Mouse (Mus musculus) T-helper 17 cell (primary cell): ENCODE measurements around the gene Treml1.
"Not testable (repeated sequence)": the region's sequence is repeated elsewhere in the genome, so short reads cannot be mapped to it uniquely, and the experiment has no call there.

Experiments
- in situ Hi-C, 2 experiments: fragments of 300-600 bp; cut with MboI, MseI; formaldehyde crosslinking; loops; 1 replicate in 1 of 2; 2 replicates in 1 of 2; pipeline ENCODE4 v1.15.1; 2025; ENCODE audit warnings: high pct_unique_total_duplicates in 2 of 2

Treml1 gene

DNA sequence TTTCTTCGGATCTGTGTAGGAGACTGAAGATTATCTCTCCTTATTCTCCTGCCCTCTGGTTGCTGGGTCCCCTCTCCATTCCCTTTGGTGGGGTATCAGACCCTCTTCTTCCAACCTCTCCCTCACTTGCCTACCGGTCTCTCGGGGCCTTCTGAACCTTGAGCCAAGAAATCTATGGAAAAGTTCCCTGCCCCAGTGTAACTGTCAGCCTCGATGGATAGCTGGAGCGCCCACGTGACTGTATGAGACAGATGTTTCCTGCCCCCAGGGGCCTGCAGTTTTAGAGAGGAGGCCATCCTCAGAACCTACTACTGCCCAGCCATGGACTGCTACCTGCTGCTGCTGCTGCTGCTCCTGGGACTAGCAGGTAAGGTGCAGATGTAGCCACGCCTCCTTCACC is at the start of gene Treml1:
Gene Treml1 (plus strand): TSS at position 301 of the 400 bp plus-strand sequence.
- in situ Hi-C loops, result loop anchor here (10.0 to 25.0 kb wide), 3 partner anchors 225 to 1528 kb away; no protein-coding TSS in a partner anchor

DNA sequence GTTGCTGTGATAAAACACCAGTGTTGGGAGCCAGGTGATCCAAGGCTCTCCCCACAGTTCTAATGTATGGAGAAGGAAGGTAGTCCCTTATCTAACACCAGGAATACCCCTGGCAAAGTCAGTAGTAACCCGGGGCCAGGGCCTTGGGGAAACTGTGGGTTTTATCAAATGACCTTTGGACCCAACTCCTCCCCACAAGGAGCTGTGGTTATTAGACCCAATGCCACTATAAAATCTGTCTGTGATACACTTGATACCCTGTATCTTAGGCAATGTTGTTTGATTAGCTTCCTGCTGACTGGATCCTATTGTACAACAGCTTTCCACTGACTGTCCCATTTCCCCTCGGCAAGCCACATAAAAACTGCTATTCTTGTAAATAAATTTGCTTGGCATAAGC is 47.6 kb upstream of the Treml1 start:
- in situ Hi-C loops, result no loop called here

DNA sequence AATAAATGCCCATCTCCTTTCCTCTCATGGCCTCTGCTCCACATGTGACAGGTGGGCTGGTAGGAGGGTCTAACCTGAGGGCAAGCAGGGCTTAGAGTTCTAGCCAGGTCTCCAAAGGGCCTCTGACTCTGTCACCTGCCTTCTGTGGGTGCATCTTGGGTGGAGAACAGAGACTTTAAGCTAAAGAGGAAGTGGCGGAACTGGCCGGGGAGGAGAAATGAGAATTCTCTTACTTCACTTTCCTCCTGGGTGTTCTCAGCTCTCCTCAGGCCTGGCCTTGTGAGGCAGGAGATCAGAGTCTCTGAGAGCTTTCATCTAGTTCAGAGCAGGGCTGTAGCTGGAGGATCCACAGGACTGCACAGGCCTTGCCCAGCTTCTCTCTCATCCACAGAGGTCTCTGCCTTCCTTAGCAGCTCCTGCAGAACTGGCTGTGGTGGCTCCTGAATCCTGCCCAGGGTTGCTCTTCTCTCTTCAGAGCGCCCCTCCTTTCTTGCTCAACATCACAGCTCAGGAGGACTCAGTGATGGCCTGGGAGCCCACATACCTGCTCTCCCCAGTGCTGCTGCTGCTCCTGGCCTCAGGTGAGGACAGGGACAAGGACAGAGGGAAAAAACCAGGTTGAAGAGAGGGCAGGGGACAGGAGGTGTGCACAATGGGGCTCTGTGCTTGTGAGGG is 43.7 kb upstream of the Treml1 start, which contains the start of gene B430306N03Rik:
Gene B430306N03Rik (plus strand): TSS at position 237 of the 675 bp plus-strand sequence.
- in situ Hi-C loops, result not testable (repeated sequence)

DNA sequence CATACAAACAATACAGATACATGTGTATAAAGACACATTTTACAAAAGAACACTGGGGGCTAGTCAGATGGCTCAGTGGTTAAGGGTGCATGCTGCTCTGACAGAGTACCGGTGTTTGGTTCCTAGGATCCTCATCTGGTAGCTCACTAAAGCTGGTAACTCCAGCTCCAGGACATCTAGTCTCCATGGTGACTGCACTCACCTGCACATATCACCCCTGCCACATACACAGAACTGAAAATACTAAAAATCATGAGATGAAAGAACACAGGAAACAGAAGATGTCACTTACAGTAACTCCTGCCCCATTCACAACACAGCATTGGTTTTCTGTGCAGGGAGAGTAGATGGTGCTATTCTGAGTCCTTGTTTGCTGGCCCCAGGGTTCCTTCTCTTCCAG is 41.0 kb upstream of the Treml1 start:
- in situ Hi-C loops, result no loop called here

DNA sequence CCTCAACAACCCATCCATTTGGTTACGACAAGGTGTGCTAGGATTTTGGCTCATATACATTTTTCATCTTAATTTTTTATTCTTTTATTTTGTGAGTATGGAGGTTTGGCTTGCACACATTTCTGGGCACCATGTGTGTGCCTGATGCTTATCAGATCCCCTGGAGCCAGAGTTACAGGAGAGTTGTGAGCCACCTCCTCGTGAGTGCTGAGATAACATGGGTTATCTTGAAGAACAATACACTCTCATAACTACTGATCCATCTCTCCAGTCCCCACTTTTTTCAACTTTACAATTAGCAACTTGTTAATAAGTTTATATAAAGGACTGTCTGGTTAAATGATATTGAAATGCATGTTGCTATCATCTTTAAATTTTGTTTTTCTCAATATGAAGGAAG is 38.4 kb upstream of the Treml1 start:
- in situ Hi-C loops, result no loop called here

DNA sequence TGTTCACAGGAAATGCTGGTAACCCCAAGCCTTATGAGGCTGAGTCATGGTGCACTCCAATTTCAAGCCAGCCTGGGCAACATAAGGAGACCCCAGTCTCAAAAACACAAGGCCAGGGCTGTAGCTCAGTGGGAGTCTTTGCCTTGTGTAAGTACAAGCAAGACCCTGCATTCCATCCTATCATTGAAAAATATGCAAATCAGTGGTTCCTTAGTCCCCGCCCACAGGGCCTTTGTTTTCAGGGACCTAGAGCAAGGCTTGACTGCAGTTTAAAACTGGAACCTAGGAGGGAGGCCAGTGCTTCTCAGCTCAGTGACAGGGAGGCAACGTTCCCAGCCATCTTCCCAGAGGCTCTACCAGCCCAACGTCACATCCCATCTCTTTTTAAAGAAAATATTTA is 36.5 kb upstream of the Treml1 start:
- in situ Hi-C loops, result no loop called here

DNA sequence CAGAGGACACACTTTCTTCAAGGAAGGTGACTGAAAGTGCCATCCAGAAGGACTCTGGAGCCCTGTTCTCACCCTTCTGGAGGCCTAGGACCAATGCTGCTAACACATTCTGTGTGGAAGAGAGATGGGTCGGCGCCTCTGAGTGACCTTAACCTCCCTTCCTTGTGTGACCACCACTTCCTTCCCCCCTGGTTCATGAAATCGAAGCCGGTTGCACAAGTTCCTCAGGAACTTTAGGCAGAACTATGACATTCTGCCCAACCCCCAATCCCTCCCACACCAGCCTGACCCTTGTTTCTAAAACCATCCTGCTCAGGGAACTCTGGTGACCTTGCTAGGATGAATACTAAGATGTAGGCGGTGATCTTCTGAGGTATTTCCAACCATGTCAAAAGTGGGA is 35.5 kb upstream of the Treml1 start:
- in situ Hi-C loops, result no loop called here

DNA sequence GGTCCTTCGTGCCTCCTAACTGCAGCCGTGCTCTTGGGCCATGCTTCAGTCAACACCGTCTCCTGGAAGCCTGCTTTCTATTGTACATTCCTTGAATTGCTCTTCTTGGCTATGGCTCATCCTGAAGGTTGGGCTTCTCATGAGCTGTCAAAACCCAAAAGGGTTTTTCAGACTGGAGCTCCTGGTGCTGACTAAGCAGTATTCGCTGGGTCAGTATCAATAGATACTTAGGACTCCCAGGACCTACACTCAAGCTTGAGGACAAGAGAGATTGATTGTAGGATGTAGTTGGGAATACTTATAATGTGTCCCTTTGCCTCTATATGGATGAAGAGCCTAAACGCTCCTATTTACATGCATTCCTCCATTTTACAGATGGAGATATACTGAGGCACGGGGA is 34.6 kb upstream of the Treml1 start:
- in situ Hi-C loops, result no loop called here

DNA sequence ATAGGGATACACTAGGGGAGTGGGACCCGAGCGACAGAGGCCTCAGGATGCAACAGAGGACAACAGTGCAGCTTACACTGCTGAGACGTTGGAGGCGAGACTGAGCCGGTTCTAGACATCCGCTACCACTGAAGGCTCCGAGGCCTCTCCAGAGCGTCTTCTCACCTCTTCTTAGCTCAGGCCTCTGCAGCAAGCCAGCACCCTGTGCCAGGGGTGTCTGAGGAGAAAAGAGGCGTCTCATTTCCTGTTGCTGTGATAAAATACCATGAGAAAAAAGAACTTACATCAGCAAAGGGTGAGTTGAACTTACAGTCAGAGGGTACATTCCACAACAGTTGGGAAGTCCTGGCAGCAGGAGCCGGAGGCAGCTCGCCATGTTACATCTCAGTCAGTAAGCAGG is 34.1 kb upstream of the Treml1 start:
- in situ Hi-C loops, result no loop called here

DNA sequence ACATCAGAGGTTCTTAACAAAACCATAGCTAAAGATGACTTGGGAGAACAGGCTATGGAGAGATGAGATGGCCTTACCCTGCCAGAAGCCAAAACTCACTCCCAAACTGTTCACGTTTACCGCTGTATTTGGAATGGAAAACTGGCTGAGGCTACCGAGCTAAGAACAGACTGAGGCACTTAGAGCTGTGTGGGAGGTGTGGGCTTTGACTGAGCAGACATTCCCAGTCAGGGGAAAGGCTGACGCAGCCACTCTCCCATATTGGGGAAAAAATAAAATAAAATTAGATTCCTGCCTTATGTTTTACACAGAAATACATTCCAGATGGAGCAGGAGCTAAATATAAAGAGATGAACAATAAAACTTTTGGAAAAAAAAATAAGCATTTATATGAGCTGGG is 33.1 kb upstream of the Treml1 start:
- in situ Hi-C loops, result no loop called here

DNA sequence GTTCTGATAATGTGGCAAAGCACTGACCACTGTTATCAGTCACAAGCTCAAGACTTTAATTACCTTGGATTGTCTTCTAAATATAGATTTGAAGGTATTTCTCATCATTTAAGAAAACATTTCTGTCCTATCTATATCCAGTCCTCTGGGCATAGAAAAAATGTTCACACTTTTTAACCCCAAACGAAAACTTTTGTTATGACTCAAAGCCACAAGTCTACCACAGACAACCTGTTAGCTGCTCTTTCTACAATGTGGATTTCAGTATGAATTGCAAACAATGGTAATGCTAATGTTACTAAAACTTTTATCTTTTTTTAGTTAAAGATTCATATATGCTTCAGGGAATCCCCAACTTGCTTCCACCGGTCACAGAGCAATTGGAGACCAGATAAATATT is 27.2 kb upstream of the Treml1 start:
- in situ Hi-C loops, result no loop called here

DNA sequence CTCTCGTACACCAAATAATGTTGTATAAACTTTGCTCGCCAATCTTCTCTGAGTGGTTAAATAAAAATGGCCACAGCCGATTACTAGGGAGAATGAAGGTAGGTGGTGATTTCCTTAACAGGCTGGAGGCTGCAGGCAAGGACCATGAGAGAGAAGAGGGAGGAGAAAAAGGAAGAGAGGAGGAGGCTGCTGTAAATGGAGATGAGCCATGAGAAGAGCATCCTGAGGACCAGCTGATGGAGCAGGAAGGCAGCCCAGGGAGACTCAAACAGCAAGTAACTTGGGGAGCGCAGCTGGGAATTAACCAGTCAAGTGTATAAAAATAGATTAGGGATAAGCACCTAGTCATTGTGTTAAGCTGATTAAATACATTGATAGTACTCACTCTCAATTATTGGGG is 25.5 kb upstream of the Treml1 start:
- in situ Hi-C loops, result no loop called here

DNA sequence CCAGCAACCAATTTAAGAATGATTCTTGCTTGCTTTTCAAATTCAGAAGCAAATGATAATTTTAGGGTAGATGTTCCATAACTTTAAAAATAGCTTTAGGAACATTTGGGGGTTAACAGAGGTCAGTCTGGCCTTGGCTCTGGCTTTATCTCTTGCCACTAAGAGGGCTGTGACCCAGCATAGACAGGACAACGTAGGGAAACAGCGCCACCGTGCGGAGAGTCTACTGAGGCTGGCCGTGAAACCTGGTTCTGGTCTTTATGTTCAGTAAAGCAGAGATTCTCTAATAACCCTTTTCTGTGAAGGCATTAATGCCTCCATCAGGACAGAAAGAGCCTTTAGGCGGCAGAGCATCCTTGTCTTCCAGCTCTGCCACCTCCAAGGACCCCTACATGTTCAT is 22.9 kb upstream of the Treml1 start:
- in situ Hi-C loops, result loop anchor here (5.0 kb wide), 3 partner anchors 50 to 220 kb away; no protein-coding TSS in a partner anchor

DNA sequence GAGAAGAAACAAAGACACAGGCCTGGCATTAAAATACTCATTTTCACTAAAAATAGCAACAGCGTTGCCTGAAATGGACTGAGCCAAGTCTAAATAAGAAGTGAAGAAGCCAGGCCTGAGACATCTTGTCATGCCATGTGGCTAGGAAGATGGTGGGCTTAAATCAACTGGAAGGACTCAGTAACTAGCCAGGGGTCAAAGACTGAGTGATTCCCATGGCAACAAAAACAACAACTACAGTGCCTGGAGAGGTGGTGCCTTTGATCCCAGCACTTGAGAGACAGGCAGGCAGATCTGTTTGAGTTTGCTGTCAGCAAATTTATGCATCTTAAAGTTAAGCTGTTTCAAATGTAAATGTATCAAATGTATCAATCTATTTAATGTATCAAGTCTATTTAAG is 19.4 kb upstream of the Treml1 start:
- in situ Hi-C loops, result no loop called here

DNA sequence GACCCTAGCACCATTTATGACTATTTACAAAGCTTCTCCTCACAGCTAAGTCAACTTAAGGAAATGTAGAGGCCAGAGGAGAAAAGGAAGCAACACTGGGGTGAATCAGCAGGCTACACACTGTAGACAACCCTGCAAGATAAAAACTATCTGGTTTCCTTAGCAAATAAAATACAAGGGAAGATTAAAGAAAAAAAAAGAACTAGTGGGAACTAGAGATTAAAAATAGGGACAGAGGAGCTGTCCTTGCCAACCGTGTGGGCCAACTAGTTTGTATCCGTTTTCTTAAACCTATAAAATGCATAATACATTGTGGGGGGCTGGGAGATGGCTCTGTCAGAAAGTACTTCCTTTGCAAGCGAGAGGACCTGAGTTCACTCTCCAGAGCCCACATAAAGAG is 17.8 kb upstream of the Treml1 start:
- in situ Hi-C loops, result no loop called here

DNA sequence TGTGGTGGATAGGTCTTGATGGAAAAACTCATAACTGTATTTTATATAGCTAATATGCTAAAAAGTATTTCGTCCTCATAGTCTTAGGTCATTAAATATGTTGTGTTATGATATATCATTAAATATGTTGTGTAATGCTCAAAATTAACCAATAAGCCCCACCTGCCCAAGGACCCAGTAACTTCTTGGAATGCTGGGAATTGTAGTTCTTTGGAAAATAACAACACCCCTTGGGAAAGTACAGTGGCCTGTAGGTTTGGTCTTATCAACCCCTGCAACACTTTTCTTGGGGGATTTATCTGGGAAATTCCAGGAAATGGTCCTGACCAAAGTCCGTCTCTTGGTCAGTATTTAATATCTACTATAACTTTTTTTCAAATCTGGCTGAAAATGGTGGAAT is 16.7 kb upstream of the Treml1 start:
- in situ Hi-C loops, result no loop called here

DNA sequence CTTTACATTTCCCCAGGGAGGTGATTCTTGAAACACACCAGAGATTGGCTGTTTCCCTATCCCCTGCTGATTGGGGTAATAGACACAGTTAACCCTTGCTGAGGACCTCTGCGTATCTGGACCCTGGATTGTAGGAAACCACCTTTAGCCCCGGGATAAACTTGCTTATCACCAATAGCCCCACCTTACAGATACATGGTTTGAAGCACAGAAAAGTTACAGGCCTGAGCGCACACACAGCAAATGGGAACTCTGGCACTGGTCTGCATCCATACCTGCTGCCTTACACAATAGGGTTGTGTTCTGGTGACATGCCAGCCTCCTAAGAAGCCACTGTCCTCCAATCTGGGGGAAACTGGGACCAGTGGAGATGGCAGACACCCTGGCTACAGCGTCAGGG is 13.9 kb upstream of the Treml1 start:
- in situ Hi-C loops, result no loop called here

DNA sequence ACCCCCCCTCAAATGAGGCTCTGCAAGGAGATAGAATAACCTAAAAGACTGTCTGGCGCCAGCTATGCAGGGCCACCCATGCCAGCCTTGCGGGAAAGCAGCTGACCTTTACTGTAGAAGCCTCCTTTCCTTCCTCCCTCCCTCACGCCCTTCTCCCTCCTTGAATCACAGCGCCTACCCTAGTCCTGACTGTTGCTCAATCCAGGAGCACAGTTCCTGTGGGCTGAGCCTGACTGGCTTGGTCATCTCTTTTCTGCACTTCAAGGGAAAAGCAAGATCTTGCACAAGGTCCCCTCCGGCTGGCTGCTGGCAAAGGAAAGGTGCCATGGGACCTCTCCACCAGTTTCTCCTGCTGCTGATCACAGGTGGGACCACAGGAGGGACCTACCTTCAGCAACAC is 13.5 kb upstream of the Treml1 start, which contains the start of gene Trem2:
Gene Trem2 (plus strand): TSS at position 171 of the 400 bp plus-strand sequence.
- in situ Hi-C loops, result no loop called here

DNA sequence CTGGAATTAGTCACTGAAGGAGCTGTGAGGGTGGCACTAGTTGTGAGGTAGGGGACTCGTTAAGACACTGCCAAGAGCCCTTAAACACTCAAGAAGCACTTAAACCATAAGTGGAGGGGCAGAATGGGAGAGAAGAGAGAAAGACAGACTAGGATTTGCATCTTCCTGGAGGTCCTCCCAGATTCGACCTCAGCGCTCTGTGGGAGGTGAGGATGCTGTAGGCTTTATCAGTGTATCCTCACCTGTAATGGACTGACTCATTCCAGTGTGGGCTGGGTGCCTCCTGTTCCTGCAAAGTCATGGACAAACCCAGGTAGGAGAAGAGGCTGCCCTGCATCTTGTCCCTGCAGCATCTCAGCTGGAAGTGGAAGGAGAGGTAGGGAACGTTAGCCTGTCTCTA is 12.9 kb upstream of the Treml1 start:
- in situ Hi-C loops, result no loop called here

DNA sequence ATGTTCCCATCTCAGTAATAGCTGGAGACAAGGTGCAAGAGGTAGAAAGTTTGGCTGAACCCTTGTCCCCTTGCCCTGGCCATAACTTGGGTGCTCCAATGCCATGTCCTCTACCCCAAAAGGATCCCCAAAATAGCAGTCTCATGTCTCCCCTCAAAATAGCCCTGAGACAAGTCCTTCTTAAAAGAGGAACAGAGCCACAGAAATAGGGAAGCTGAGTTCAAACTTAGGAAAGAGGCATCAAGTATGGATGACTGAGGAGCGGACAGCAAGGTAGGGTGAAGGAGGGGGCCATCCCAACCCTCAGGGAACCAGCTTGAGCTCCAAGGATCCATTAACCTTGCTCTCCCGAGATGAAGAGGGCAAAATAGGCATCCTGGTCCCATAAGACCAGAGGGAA is 12.4 kb upstream of the Treml1 start:
- in situ Hi-C loops, result no loop called here

DNA sequence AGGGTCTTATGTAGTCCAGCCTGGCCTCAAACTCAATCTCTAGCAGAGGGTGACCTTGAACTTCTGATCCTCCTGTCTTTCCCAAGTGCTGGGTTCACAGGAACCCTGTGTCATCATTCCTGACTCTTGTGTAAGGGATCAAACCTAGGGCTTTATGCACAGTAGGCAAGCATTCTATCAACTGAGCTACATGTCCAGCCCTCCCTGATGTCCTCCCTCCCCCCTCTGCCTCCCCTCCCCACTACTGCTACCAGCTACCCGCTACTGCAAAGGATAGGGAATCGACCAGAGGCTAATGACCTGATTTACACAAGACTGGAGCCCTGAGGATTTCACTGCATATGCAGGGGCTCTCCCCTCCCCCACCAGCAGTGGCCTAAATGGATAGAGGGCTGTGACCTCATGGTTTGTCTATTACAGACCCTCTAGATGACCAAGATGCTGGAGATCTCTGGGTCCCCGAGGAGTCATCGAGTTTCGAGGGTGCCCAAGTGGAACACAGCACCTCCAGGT is 9.0 kb upstream of the Treml1 start:
- in situ Hi-C loops, result loop anchor here in 1 of 2 experiments (10.0 to 25.0 kb wide), 2 partner anchors 844 to 1537 kb away; no protein-coding TSS in a partner anchor

DNA sequence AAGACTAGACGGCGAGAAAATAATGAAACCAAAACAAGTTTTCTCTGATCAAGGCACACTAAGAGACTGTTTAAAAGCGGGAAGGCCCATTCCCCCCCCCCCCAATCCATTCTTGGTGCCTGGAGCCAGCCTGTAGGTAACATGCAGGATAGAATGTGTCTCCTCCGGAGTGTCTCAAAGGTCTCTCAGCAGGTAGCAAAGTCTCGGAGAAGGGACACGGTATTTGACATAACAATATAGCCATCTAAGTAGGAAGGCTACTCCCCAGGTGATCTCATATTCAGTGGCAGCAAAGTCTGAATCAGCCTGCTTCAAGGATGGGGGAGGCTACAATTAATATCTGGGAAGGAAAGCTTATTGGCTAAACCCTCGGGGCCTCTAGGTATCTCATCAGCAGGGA is 6.7 kb upstream of the Treml1 start:
- in situ Hi-C loops, result loop anchor here in 1 of 2 experiments (10.0 to 25.0 kb wide), 2 partner anchors 842 to 1534 kb away; no protein-coding TSS in a partner anchor

DNA sequence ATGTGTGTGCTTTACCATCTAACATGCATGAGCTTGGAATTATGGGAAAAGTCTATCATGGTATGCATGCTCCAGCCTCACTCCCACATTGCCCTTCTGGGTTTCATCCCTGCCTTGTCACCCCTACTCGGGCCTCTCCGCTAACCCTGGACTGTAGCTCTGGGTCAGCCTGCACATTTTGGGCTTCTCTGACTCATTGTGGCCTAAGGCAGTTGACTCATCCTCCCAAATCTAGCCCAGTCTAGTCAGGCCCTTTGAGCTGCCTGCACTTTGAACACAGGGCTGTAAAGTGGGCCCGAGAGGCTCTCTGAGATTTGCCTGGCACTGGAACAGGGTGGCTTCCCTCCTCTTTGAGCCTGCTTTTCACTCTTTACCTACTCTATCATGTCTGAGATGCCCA is 3.9 kb upstream of the Treml1 start:
- in situ Hi-C loops, result loop anchor here in 1 of 2 experiments (10.0 to 25.0 kb wide), 2 partner anchors 839 to 1531 kb away; no protein-coding TSS in a partner anchor
